Mouse (Mus musculus) E14TG2a.4 (cell line): ENCODE measurements at regions not wholly inside any gene's neighbourhood (a gene's known extent, or its start where the extent isn't known, plus 50 kb on each side); places are given as distances from the start of the nearest gene placed in this dataset.

ENCODE experiments used
- H3K27me3 ChIP-seq: 2 replicates; pipeline ENCODE4 v1.6.1; 2014; ENCODE audit warnings: low read length, control low read depth; ENCODE audit not compliant: insufficient read depth
- H3K36me3 ChIP-seq: 2 replicates; pipeline ENCODE4 v1.6.1; 2014; ENCODE audit warnings: low read length, control low read depth; ENCODE audit not compliant: insufficient read depth
- H3K4me1 ChIP-seq: replicated peaks from 2 replicates; pipeline ENCODE4 v1.6.1; 2014; ENCODE audit warnings: low read depth, low read length, control low read depth
- H3K4me3 ChIP-seq: replicated peaks from 2 replicates; pipeline ENCODE4 v1.5.1; 2014; ENCODE audit warnings: mild to moderate bottlenecking, low read length
- H3K9me3 ChIP-seq: 2 replicates; pipeline ENCODE4 v1.6.1; 2014; ENCODE audit warnings: low read length, control low read depth
- CTCF ChIP-seq: conservative IDR thresholded peaks from 2 replicates; pipeline ENCODE4 v1.5.1; 2014; ENCODE audit warnings: low read length
- NANOG ChIP-seq: IDR thresholded peaks from 2 replicates; pipeline ENCODE4 v1.6.1; 2014; ENCODE audit warnings: borderline replicate concordance, low read length, mixed read lengths
- POU5F1 ChIP-seq: IDR thresholded peaks from 2 replicates; pipeline ENCODE4 v1.6.1; 2014; ENCODE audit warnings: low read length, borderline replicate concordance

GRCm38 (mm10) chr5:74811046-74811445 is 108.3 kb upstream of the Lnx1 start:
- Histone ChIP-seq H3K4me1 (peaks cover 49% of the 10 kb centered on the region), H3K4me3 (no peak overlapping the region), H3K36me3 (no peaks in the 10 kb centered on the region), H3K9me3 (peaks cover 5% of the 10 kb centered on the region; the same call in 1 of the 2 replicates), H3K27me3 (no peaks in the 10 kb centered on the region)
- TF ChIP-seq POU5F1 (no peak), NANOG (no peak), CTCF (no peak)

- H3K27me3 ChIP-seq: no peaks in the 10 kb centered on the region
- H3K36me3 ChIP-seq: no peaks in the 10 kb centered on the region
- TF ChIP-seq CTCF (no peak), NANOG (no peak), POU5F1 (no peak)
- no peak overlapping the region for H3K4me3 ChIP-seq
- H3K4me1 ChIP-seq: peaks cover 19% of the 10 kb centered on the region
- H3K9me3 ChIP-seq: peaks cover 5% of the 10 kb centered on the region; the same call in 1 of the 2 replicates
These were observed 105.0 kb upstream of the Lnx1 start for GRCm38 (mm10) chr5:74807581-74808221.

DNA sequence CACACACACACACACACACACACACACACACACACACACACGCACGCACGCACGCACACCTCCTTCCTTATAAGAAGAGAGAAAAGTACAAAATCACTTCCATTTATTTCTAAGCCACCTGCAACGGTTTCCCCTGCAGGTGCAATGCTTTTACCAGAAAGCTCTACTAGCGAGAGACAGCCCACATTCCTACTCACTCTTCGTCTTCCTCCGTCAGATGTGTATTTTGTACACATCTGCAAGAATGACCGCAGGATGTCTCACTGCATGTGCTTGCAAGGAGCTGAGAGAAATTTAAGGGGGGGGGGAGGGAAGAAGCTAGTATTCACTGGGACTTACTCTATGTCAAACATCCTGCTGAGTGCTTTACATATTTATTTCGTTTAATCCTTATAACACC is 99.2 kb upstream of the Lnx1 start:
- no peaks in the 10 kb centered on the region for H3K36me3 ChIP-seq
- TF ChIP-seq POU5F1 (no peak), CTCF (no peak), NANOG (no peak)
- no peak overlapping the region for H3K4me3 ChIP-seq
- H3K27me3 ChIP-seq: peaks cover 12% of the 10 kb centered on the region; the same call in 1 of the 2 replicates
- H3K4me1 ChIP-seq: peaks cover 12% of the 10 kb centered on the region
- H3K9me3 ChIP-seq: no peaks in the 10 kb centered on the region

GRCm38 (mm10) chr5:74800351-74800750 is 97.6 kb upstream of the Lnx1 start:
- Histone ChIP-seq H3K36me3 (no peaks in the 10 kb centered on the region), H3K4me1 (peaks cover 17% of the 10 kb centered on the region), H3K9me3 (no peaks in the 10 kb centered on the region), H3K27me3 (peaks cover 14% of the 10 kb centered on the region; the same call in 1 of the 2 replicates), H3K4me3 (no peak overlapping the region)
- no peak for TF ChIP-seq CTCF
- no peak for TF ChIP-seq NANOG
- TF ChIP-seq POU5F1: no peak

DNA sequence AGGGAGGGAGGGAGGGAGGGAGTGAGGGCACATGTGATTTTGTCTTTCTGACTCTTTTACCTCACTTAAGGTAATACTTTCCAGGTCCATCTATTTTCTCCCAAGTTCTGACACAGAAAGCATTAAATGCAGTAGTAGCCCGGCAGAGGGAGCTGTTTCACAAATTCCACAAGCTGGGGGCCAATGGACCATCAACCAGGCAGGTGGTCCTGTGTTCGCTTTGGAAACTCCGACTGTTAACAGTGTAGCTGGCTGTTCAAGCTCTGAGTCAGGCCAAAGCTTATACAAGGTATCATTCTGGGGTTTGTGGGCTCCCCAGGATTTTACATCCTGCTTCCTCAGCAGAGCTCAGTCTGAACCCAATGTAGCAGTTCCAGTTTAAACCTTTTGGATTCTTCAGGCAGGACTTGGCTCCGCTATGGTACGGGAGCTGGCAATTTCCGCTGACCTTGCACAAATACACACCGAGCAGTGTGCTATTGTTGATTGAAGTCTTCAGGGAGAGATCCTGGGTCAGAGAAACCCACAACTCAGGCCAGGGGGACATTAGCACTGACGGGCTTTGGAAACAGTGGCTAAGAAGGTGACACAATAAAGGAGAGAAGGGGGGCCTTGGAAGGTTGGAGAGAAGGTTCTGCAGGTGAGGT is 93.8 kb upstream of the Lnx1 start:
- TF ChIP-seq POU5F1 (no peak), NANOG (no peak), CTCF (peak; percentile 59)
- Histone ChIP-seq H3K27me3 (peaks cover 11% of the 10 kb centered on the region; the same call in 1 of the 2 replicates), H3K9me3 (no peaks in the 10 kb centered on the region)

GRCm38 (mm10) chr5:74794726-74795125 is 92.0 kb upstream of the Lnx1 start:
- Histone ChIP-seq H3K27me3 (peaks cover 6% of the 10 kb centered on the region; the same call in 1 of the 2 replicates), H3K9me3 (peaks cover 6% of the 10 kb centered on the region; the same call in 1 of the 2 replicates), H3K4me1 (peaks cover 21% of the 10 kb centered on the region), H3K36me3 (no peaks in the 10 kb centered on the region), H3K4me3 (no peak overlapping the region)
- TF ChIP-seq NANOG: no peak
- TF ChIP-seq POU5F1: no peak
- TF ChIP-seq CTCF: no peak

More for the DNA sequence above, 93.8 kb upstream of the Lnx1 start:
- H3K4me1 ChIP-seq: peaks cover 32% of the 10 kb centered on the region
- no peak overlapping the region for H3K4me3 ChIP-seq
- H3K36me3 ChIP-seq: no peaks in the 10 kb centered on the region

GRCm38 (mm10) chr5:74793431-74793830 is 90.7 kb upstream of the Lnx1 start:
- no peaks in the 10 kb centered on the region for H3K36me3 ChIP-seq
- peaks cover 21% of the 10 kb centered on the region for H3K4me1 ChIP-seq
- peaks cover 6% of the 10 kb centered on the region; the same call in 1 of the 2 replicates for H3K9me3 ChIP-seq
- no peak for TF ChIP-seq CTCF
- TF ChIP-seq POU5F1: no peak
- no peak for TF ChIP-seq NANOG
- no peak overlapping the region for H3K4me3 ChIP-seq
- peaks cover 4% of the 10 kb centered on the region; the same call in 1 of the 2 replicates for H3K27me3 ChIP-seq

DNA sequence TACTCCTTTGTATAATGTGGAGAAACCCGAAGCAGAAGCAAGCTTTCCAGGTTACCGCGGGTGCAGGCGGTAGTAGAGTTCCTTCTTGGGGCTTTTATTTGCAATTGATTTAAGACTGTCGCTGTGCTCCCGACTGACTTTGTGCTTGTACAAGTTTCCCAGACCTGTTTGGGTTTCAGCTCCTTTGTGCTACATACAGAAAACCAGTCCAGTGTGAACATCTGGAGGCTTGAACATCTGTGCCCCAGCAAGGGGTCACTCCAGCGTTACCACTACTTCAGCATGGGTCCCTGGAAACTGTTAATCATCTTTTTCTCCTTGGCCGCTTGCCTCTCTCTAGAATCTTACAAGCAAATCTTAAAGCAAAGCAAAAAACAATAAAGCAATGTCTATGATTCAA is 90.2 kb upstream of the Lnx1 start:
- Histone ChIP-seq H3K27me3 (peaks cover 4% of the 10 kb centered on the region; the same call in 1 of the 2 replicates), H3K36me3 (no peaks in the 10 kb centered on the region), H3K4me1 (peaks cover 21% of the 10 kb centered on the region), H3K9me3 (peaks cover 6% of the 10 kb centered on the region; the same call in 1 of the 2 replicates), H3K4me3 (no peak overlapping the region)
- no peak for TF ChIP-seq NANOG
- TF ChIP-seq POU5F1: no peak
- no peak for TF ChIP-seq CTCF
